Mouse (Mus musculus) C2C12 (cell line): ENCODE measurements at regions not wholly inside any gene's neighbourhood (a gene's known extent, or its start where the extent isn't known, plus 50 kb on each side); places are given as distances from the start of the nearest gene placed in this dataset.

Experiments used
- CEBPB ChIP-seq: IDR thresholded peaks from one replicate; pipeline ENCODE4 v1.6.1; 2011; ENCODE audit warnings: low read depth, mild to moderate bottlenecking, control low read depth, moderate library complexity
- CTCF ChIP-seq: IDR thresholded peaks from one replicate; pipeline ENCODE4 v1.5.1; 2011; ENCODE audit not compliant: control insufficient read depth, insufficient read depth, insufficient read length
- MAX ChIP-seq: IDR thresholded peaks from one replicate; pipeline ENCODE4 v1.6.1; 2011; ENCODE audit warnings: mild to moderate bottlenecking, control low read depth
- MYOD1 ChIP-seq: IDR thresholded peaks from one replicate; pipeline ENCODE4 v1.6.1; 2011; ENCODE audit warnings: low read depth; ENCODE audit not compliant: control insufficient read depth, insufficient read length
- MYOG ChIP-seq: IDR thresholded peaks from one replicate; pipeline ENCODE4 v1.6.1; 2011; ENCODE audit not compliant: control insufficient read depth, insufficient read length; ENCODE audit errors: extremely low read depth
- USF1 ChIP-seq: IDR thresholded peaks from one replicate; pipeline ENCODE4 v1.6.1; 2011; ENCODE audit warnings: low read depth, mild to moderate bottlenecking, control low read depth, moderate library complexity

GRCm38 (mm10) chr1:193599895-193600294 is 229.8 kb upstream of the Camk1g start:
- no peak for TF ChIP-seq CTCF
- TF ChIP-seq USF1: no peak
- no peak for TF ChIP-seq MYOD1
- no peak for TF ChIP-seq MYOG
- no peak for TF ChIP-seq MAX
- no peak for TF ChIP-seq CEBPB
